Mouse (Mus musculus) heart, embryonic 14.5 days (tissue): ENCODE measurements at regions not wholly inside any gene's neighbourhood (a gene's known extent, or its start where the extent isn't known, plus 50 kb on each side); places are given as distances from the start of the nearest gene placed in this dataset.

Experiments
- ATAC-seq: fragments of 200-750 bp; cut with Nextera tagmentation; 2 replicates; pipeline ENCODE4 v1.8.0; 2017; ENCODE audit warnings: low read depth, moderate TSS enrichment; ENCODE audit not compliant: insufficient number of reproducible peaks, insufficient read depth, low FRiP score
- H3K27ac ChIP-seq, 2 experiments: fragments of 200-500 bp in 1 of 2; fragments of 300-500 bp in 1 of 2; sonication (generic) in 1 of 2; replicated peaks in 1 of 2; 2 replicates each; pipeline ENCODE4 v1.5.1; 2012 to 2014; ENCODE audit warnings: low read depth in 2 of 2, low read length in 2 of 2, control low read depth in 1 of 2, mild to moderate bottlenecking in 1 of 2, mixed read lengths in 1 of 2; ENCODE audit not compliant: control insufficient read depth in 1 of 2, insufficient read depth in 1 of 2
- H3K27me3 ChIP-seq: fragments of 300-500 bp; sonication (generic); 2 replicates; pipeline ENCODE4 v1.6.1; 2014; ENCODE audit warnings: mild to moderate bottlenecking, low read length, control low read depth; ENCODE audit not compliant: control insufficient read depth, insufficient read depth
- H3K36me3 ChIP-seq: fragments of 300-500 bp; sonication (generic); 2 replicates; pipeline ENCODE4 v1.6.1; 2014; ENCODE audit warnings: mild to moderate bottlenecking, control low read depth, low read length, mixed read lengths; ENCODE audit not compliant: control insufficient read depth, insufficient read depth
- H3K4me1 ChIP-seq, 2 experiments: fragments of 200-500 bp in 1 of 2; fragments of 300-500 bp in 1 of 2; sonication (generic) in 1 of 2; 2 replicates each; pipeline ENCODE4 v1.6.1; 2012 to 2014; ENCODE audit warnings: low read length in 2 of 2, control low read depth in 1 of 2, mixed read lengths in 1 of 2; ENCODE audit not compliant: control insufficient read depth in 2 of 2, insufficient read depth in 2 of 2
- H3K4me2 ChIP-seq: fragments of 300-500 bp; sonication (generic); 2 replicates; pipeline ENCODE4 v1.6.1; 2014; ENCODE audit warnings: mild to moderate bottlenecking, low read length
- H3K4me3 ChIP-seq, 2 experiments: fragments of 200-500 bp in 1 of 2; fragments of 300-500 bp in 1 of 2; sonication (generic) in 1 of 2; 2 replicates each; pipeline ENCODE4 v1.5.1; 2012 to 2014; ENCODE audit warnings: low read length in 2 of 2, mild to moderate bottlenecking in 2 of 2, control low read depth in 1 of 2, low read depth in 1 of 2, moderate library complexity in 1 of 2; ENCODE audit not compliant: control insufficient read depth in 1 of 2, insufficient read depth in 1 of 2
- H3K9ac ChIP-seq: fragments of 300-500 bp; sonication (generic); 2 replicates; pipeline ENCODE4 v1.6.1; 2014; ENCODE audit warnings: mild to moderate bottlenecking, low read length
- H3K9me3 ChIP-seq: fragments of 300-500 bp; sonication (generic); 2 replicates; pipeline ENCODE4 v1.6.1; 2016; ENCODE audit warnings: low read length, control low read depth; ENCODE audit not compliant: control insufficient read depth
- WGBS: fragments of 180-500 bp; shearing (Covaris S2); extraction: QIAGEN DNeasy Blood & Tissue Kit; methylation state at CpG from one replicate; pipeline ENCODE4 v1.1.7; 2014; 5-methylcytosine and 5-hydroxymethylcytosine counted together

GRCm38 (mm10) chr16:74597735-74598340, 186.2 kb upstream of the Robo2 start:
- Histone ChIP-seq H3K27me3 (no peaks in the 10 kb centered on the region), H3K27ac (no peak overlapping the region), H3K4me3 (no peak overlapping the region), H3K4me2 (no peak overlapping the region), H3K9me3 (no peaks in the 10 kb centered on the region), H3K9ac (no peak overlapping the region), H3K36me3 (no peaks in the 10 kb centered on the region), H3K4me1 (no peaks in the 10 kb centered on the region)
- ATAC-seq = no peak
- WGBS = 66% methylated on average over 4 of the region's 4 CpGs

- Histone ChIP-seq H3K9ac (no peak overlapping the region), H3K36me3 (no peaks in the 10 kb centered on the region), H3K9me3 (no peaks in the 10 kb centered on the region), H3K27ac (no peak overlapping the region), H3K27me3 (no peaks in the 10 kb centered on the region), H3K4me1 (no peaks in the 10 kb centered on the region), H3K4me3 (no peak overlapping the region), H3K4me2 (no peak overlapping the region)
- no peak for ATAC-seq
- 86% methylated on average over 4 of the region's 4 CpGs for WGBS
Observed at GRCm38 (mm10) chr16:74591896-74592295, 180.3 kb upstream of the Robo2 start.

DNA sequence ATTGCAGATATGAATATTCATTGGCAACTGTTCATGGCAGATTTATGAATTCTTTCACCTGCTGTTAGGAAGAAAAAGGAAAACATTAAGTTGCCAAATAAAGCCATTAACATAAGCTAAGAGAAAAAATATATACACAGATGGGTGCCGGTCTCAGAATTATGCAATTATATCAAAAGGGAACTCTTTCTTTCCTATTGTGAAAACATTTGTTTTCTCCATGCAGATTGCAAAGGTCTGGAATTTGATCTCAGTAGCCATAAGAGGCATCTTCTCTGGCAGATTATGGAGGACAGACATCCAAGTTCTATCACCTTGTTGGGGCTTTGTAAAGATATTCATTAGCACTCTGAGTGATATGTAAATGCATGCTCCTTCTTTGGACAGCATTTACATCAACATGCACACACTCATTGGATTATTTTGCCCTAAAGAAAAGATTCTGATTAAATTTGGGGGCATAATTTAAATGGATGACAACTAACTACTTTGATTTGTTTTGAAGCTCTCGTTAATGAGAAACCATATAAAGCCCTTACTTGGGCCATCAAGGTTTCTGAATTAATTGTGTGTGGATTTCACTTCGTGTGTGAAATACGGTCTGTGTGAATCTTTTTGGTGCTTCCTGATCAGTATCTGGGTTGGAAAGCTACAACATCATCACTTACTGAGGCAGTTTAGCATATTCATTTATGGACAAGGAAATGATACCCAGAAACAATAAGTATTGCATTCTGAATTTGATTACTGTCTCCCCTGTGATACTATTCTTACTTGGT, 171.2 kb upstream of the Robo2 start:
- H3K4me1 ChIP-seq = no peaks in the 10 kb centered on the region
- no peak for ATAC-seq

DNA sequence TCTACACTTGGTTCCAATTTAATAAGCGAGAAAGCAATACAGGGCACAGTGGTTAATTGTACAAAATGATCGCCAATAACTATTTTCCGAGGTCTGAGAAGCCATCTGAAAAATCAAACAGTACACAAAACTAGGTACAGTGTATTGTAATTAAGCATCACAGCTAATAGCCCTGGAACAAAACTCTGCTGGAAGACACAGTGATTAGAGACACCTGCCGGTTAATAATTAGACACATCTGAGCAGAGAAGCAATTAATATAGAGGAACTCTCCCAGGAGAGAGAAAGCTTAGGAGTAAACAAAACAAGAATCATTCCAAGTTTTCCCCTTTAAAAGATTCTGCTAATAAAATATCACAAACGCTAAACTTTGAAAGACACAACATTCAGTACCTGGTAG, 136.7 kb upstream of the Robo2 start:
- Histone ChIP-seq H3K36me3 (no peaks in the 10 kb centered on the region), H3K4me2 (no peak overlapping the region), H3K27ac (no peak overlapping the region), H3K27me3 (no peaks in the 10 kb centered on the region), H3K4me1 (no peaks in the 10 kb centered on the region), H3K4me3 (no peak overlapping the region), H3K9ac (no peak overlapping the region), H3K9me3 (no peaks in the 10 kb centered on the region)
- no peak for ATAC-seq
- 89% methylated on average over 5 of the region's 5 CpGs for WGBS

More for the DNA sequence above, 171.2 kb upstream of the Robo2 start:
- no peak overlapping the region for H3K4me3 ChIP-seq
- H3K9ac ChIP-seq = no peak overlapping the region
- H3K27ac ChIP-seq = no peak overlapping the region
- H3K27me3 ChIP-seq = no peaks in the 10 kb centered on the region
- H3K9me3 ChIP-seq = no peaks in the 10 kb centered on the region
- H3K4me2 ChIP-seq = no peak overlapping the region
- WGBS = 84% methylated on average over 4 of the region's 4 CpGs
- H3K36me3 ChIP-seq = no peaks in the 10 kb centered on the region

GRCm38 (mm10) chr16:74530531-74530930, 118.9 kb upstream of the Robo2 start:
- Histone ChIP-seq H3K4me2 (no peak overlapping the region), H3K9ac (no peak overlapping the region), H3K36me3 (no peaks in the 10 kb centered on the region), H3K4me1 (no peaks in the 10 kb centered on the region), H3K27me3 (no peaks in the 10 kb centered on the region), H3K4me3 (no peak overlapping the region), H3K9me3 (no peaks in the 10 kb centered on the region), H3K27ac (no peak overlapping the region)
- WGBS = 51% methylated on average over 2 of the region's 2 CpGs
- ATAC-seq = no peak

DNA sequence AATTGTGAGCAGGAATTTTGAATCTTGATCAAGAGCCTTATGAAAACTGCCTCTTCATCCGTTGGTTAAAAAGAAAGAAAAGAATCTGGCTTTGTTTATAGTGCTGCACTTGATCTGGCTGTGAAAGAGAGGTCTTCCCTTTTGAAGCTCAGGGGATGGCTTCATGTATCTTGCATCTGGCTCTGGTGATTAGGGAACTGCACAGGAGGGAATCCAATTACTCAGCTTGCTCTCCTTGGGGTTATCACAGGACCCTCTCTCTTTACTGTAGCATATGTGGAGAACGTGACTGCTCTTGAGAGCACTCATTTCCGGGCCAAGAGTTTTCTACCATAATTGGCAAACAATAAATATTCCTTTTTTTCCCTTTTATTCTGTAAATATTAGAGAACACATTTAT, 116.6 kb upstream of the Robo2 start:
- H3K9me3 ChIP-seq = no peaks in the 10 kb centered on the region

GRCm38 (mm10) chr16:74526521-74526920, 114.9 kb upstream of the Robo2 start:
- Histone ChIP-seq H3K9ac (no peak overlapping the region), H3K4me3 (no peak overlapping the region), H3K9me3 (no peaks in the 10 kb centered on the region), H3K4me2 (no peak overlapping the region), H3K27me3 (no peaks in the 10 kb centered on the region), H3K4me1 (no peaks in the 10 kb centered on the region), H3K36me3 (no peaks in the 10 kb centered on the region), H3K27ac (no peak overlapping the region)
- no peak for ATAC-seq
- WGBS = 65% methylated on average over 1 of the region's 1 CpGs

More for the DNA sequence above, 116.6 kb upstream of the Robo2 start:
- Histone ChIP-seq H3K27ac (no peak overlapping the region), H3K4me1 (no peaks in the 10 kb centered on the region), H3K36me3 (no peaks in the 10 kb centered on the region), H3K9ac (no peak overlapping the region), H3K27me3 (no peaks in the 10 kb centered on the region), H3K4me3 (no peak overlapping the region), H3K4me2 (no peak overlapping the region)
- 36% methylated on average over 3 of the region's 3 CpGs for WGBS
- ATAC-seq = no peak

GRCm38 (mm10) chr16:74520501-74520900, 108.9 kb upstream of the Robo2 start:
- no peaks in the 10 kb centered on the region for H3K9me3 ChIP-seq
- ATAC-seq = no peak
- H3K4me2 ChIP-seq = no peak overlapping the region
- no peak overlapping the region for H3K4me3 ChIP-seq
- H3K27me3 ChIP-seq = no peaks in the 10 kb centered on the region
- no peaks in the 10 kb centered on the region for H3K36me3 ChIP-seq
- 69% methylated on average over 4 of the region's 4 CpGs for WGBS
- no peak overlapping the region for H3K9ac ChIP-seq
- no peak overlapping the region for H3K27ac ChIP-seq
- H3K4me1 ChIP-seq = no peaks in the 10 kb centered on the region
